Mouse (Mus musculus) layer of hippocampus, adult 18-20 months (tissue): ENCODE measurements around the gene Tars. TPM values are rescaled to one million over a fixed set of nuclear protein-coding genes. Genes with fewer than 3 reads are reported as not detected.

ENCODE experiments used
- DNase-seq, 2 experiments: peaks; one replicate each; pipeline ENCODE4 v3.0.0; 2022; ENCODE audit warnings: low spot score in 2 of 2
- long read RNA-seq: library from polyadenylated mRNA; stranded (forward); transcript quantifications from one replicate; pipeline ENCODE4 v2.0.0, GENCODE M21; 2021
- total RNA-seq, 2 experiments: library from RNA; stranded (reverse); gene quantifications; 2 replicates each; pipeline ENCODE4 v1.2.3; 2021

Tars gene
- total RNA-seq: 10 to 100 TPM; 33.7 to 35.0 TPM
- long read RNA-seq, full-length matches to known transcripts: 50 of 55 reads
- long read RNA-seq, partial matches to known transcripts: 1 of 55 reads
- long read RNA-seq, other reads (novel, unspliced or antisense): 4 of 55 reads

DNA sequence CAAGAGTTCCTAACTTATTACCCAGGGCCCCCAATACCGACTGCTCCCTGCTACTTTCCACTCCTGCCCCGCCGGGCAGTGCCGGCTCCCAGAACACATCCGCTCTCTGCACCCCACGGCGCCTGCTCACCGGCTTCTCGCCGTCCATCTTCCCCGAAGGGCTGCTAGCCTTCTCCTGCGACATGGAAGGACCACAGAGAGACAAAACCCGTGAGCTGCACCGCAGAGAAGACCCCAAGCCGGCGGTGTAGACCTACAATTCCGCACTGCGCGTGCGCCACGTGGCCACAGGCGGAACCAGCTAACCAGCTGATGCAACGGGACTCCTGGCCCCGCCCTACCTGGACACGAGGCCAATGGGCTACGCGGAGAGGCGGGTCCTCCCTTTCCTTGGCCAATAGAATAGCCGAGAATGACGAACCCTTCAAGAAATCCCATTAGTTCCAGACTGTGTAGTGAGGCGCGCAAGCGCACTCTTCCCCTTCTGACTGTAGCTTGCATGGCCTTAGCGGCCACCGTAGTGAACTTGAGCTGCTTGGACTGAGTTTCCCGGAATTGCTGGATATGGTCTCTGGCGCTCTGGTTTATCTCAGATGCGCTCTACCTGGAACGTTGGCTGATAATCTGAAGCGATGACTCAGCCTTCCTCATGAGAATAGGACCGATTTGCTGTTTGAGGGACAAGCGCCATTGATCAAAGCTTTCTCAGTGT is at the start of gene Tars:
Tars (minus strand) TSS at position 310 of the 712 bp plus-strand sequence.
- peak; percentile 97 to 99 for DNase-seq

DNA sequence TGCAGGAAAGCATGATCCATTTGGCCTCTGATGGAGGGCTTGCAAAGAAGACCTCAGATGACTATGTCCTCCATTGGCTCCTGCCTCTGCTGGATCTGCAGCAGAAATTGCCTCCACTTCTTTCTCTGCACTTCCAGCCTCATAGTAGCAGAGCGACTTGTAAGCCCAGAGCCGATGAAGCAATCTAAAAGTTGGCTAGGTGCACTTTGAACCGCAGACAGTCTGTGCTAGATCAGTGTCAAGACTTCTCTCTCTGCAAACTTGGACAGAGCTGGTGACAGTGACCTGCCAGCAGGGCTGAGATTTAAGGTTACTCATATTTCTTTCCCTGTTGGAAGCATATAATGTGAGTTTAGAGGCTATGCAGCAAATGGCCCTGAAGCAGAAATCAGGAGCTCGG is 37.9 kb upstream of the Tars start:
- DNase-seq: no peak

GRCm38 (mm10) chr15:11436709-11437280 is 37.3 kb upstream of the Tars start:
- DNase-seq: peak in 1 of 2 experiments; percentile 5

- no peak for DNase-seq
Measured at GRCm38 (mm10) chr15:11426899-11427298, 27.4 kb upstream of the Tars start.

DNA sequence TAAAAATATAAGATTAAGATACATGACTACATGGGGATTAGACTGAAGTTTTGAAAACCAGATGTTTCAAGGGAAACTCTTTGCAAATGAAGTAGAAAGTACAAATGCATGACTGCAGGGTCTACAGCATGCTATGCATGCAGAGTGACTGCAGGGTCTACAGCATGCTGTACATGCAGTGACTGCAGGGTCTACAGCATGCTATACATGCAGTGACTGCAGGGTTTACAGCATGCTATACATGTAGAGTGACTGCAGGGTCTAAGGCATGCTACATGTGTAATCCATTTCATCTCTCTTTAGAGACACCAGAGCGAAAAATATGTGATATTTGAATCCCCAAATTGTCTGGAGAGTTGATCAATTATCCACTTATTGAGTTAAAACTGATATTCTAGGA is 14.0 kb upstream of the Tars start:
- no peak for DNase-seq

DNA sequence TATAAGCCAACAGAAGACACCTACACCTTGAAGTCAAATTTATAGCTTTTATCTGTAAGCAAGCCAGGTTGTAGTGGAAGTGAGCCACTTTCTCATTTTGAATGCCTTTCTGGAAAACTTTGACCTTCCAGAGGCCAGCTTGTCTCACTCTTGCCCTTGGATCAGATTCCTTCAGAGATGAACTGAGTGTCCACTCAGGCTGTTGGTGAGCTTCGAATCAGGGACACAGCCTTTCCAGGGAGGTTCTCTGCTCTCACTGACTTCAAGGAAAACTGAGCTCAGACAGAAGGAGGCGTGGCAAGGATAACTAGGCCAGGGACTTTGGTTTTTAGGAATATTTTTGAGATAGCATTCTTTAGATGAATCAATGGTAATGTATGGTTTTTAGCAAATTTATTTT is 13.1 kb upstream of the Tars start:
- no peak for DNase-seq

DNA sequence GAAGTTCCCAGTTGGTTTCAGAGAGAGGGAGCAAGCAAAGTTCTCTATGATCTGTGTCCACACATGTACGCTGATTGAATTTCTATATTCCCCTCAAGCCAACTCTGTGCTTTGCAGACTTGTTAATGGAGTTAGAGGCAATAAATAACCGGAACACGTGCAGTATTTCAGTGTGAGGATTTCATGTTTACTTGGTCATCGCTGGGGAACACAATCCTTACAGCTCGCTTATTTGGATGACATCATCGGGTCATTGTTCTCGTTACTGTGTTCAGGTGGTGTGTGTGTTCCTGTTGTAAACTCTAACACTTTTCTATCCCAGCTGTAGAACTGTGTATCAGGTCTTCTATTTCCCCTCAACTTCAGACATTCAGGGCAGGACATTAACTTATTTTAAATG is 12.4 kb upstream of the Tars start:
- no peak for DNase-seq

DNA sequence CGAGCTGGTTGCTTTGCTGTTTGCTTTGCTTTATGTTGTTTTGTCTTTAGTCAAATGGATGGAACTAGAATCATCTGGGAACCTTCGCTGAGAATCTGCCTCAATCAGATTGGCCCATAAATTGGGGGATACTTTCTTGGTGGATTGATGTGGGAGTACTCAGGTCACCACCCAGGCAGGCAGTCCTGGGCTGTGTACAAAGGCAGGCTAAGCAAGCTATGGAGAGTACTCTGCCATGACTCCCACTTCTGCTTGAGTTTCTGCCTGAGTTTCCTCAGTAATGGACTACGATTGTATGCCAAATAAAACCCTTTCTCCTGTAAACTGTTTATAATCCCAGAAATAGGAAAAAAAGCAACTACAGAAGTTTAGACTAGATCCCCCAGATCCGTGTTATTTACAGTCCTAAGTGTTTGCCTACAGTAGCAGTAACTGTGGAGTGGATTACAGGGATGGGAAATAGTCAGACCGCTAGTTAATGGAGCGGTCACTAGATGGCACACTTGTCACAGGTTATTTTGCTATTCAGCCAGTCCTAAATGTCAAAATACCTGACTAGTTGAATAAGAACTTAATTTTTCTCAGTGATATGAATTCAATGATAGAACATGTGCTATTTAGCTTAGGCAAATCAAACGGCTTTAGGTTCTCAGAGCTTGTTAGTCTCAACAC is 8.8 kb upstream of the Tars start:
- peak in 1 of 2 experiments; percentile 36 for DNase-seq

DNA sequence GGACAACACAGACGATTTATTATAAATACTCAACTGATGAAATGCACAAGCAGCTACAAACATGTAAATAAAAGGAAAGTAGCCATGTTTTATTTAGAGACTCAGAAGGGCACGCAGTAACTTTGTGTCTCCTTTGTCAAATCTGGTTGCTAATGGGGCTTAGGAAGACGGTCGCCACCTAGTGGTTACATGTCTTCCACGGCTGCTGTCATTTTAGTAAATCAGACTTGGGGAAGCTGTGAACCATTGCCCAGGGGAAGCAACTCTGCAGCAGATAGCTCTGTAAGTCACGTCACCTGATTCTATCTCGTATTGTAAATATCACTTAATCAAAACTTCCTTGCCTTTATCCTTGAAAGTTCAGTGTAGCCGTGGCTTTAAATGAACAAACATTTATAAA is 7.9 kb upstream of the Tars start:
- DNase-seq: peak in 1 of 2 experiments; percentile 80

- DNase-seq: no peak
Measured at GRCm38 (mm10) chr15:11406769-11407168, 7.3 kb upstream of the Tars start.

DNA sequence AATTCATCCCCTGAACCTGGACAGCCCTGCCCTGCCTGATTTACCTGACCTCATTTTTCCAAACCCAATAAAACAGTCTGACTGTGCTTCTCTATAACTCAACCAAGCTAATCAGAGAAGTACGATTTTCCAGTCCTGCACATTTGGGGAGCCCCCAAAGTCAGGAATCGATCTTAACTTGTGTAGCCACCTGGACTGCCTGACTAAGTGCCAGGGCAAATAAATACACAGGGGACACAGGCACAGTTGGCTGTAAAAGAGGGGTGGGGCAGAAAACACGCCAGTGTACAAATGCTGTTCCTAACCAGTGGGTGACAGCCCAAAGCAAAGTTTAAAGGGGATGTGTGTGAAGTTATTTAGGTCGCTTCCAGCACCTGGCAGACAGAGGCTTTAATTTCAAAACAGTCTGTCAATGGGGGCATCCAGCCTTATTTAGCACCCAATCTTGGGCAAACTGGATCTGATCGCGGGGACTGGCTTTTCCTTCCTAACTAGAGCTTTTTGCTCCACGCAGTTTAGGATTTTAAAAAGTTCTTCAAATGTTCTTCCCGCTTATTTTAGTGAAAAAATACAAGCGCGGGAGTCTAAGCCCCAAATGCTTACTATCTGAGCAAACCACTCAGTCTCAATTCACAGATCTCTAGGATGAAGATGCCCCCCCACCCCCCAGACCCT is 652 bp downstream of the Tars start:
- DNase-seq: no peak

DNA sequence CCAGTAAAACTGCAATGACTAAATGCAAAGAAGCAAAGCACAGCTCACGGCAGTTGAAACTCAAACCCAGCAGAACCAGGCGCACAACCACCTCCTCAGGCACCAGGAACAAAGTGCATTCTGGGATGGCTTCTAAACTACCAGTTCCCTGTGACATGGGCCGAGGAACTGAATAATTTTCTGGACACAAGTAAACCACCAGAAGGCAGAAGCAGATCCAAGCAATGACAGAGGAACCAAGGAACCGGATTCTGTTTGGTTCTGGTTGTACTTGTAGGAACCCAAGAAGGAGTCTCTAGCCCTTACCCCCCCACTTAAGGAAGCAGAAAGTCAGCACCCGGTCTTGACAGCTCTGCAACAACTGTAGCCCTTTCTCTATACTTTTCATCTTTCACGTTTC is 3.0 kb downstream of the Tars start:
- no peak for DNase-seq

DNA sequence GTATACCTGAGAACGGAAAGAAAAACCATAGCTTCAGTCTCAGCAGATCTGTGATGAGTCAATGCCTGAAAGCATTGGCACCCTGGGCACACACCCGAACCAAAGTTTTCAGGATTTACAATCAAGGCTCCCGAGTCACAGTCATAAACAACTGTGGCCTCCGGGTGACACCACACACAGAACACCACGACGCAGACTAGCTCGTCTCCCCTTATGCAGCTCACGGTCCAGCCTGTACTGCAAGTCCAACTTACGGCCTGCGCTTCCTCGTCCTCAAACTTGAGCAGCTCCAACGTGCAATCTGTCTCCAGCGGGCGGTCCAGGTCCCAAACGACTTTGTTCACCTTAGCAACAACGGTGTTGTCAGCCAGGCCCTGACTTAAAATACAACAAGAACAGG is 6.6 kb downstream of the Tars start:
- no peak for DNase-seq

DNA sequence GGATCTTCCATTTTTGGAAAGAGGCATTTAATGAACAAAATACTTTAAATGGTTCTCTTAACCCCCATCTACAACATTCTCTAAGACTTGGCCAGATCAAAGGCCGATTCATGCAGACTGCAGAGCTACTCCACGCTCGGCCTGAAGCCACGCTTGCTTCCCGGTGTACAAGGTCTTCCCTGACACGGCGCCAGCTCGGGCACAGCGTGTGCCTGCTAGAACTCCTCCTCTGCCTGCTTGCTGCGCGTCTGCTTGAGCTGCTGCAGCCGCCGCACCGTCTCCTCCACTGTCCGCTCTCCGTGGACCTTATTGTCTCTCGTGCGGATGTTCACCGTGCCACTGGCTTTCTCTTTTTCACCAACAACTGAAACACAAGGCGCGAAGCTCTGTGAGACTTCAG is 15.7 kb downstream of the Tars start:
- no peak for DNase-seq

- no peak for DNase-seq
Measured at GRCm38 (mm10) chr15:11382585-11382984, 16.9 kb downstream of the Tars start.

GRCm38 (mm10) chr15:11380616-11381015 is 18.8 kb downstream of the Tars start:
- no peak for DNase-seq

GRCm38 (mm10) chr15:11380087-11380530 is 19.4 kb downstream of the Tars start:
- DNase-seq: peak in 1 of 2 experiments; percentile 57

DNA sequence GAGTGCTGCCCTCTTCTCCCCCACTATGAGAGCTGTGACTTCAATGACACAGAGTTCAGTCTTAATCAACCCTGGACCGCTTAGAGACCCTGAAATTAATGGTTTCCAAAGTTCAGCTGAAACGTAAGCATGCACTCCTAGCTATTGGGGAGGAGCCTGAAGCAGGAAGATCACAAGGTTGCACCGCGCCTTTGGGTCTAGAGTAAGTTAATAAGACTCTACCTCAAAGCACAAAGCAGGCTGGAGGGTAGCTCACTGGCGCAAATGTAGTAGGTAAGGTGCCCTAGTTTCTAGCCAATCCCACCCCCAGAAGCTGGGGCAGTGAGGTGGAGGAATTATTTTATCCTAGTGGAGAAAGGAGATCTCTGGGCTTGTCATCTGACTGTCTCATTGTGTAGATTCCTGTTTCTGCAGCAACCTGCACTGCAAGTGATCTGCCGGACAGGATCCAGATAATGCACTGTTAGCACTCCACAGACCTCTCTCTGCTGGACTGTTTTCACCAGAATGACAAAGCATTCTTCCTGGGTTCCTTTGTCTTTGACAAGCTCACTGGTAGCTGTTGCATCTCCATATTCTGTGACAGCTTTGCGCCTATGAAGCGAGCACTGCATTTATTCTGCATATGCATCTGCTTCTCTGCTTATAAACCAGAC is 19.9 kb downstream of the Tars start:
- DNase-seq: no peak

- DNase-seq: no peak
Measured at GRCm38 (mm10) chr15:11370477-11371085, 28.9 kb downstream of the Tars start.

DNA sequence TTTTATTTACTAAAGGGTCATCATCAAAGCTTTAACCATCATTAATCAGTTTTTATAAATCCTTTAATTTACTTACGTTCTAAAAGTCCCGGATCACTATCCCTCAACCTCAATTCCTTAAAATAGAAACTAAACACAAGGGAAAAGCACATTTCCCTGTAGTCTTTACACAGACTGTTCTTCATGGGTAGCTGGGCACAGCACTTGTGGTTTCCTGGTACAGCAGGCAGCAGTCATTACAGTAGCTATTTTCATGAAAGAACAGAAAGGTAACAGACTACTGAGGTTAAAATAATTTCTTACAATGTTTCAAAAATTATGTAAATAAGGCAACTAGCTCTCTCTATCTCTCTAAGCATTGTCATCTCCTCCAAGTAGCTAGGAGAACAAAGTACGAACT is 29.9 kb downstream of the Tars start:
- DNase-seq: no peak

DNA sequence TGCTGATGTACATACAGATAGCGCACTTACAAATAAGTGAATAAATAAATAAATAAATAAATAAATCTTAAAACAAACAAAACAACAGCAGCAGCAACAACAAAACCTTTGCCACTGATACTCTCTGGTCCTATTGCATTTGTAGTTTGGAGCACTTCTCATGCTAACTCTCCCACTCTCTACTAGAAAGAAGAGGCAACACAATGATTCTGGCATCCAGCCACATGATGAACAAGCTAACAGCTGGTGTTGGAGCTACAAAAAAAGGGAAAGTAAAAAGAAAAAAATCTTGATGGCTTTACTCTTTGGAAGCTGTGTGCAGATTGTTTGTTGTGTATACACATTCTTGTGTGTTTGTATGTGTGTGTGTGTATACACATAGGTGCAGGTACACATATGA is 34.7 kb downstream of the Tars start:
- peak; percentile 56 to 89 for DNase-seq
